Mouse (Mus musculus) kidney, postnatal 0 days (tissue): Measurements from ENCODE around the gene Slc8a3. TPM values are rescaled to one million over a fixed set of nuclear protein-coding genes. Genes with fewer than 3 reads are reported as not detected.
"Not testable (repeated sequence)": the region's sequence is repeated elsewhere in the genome, so short reads cannot be mapped to it uniquely, and the experiment has no call there.

Experiments
- ATAC-seq: fragments of 200-750 bp; cut with Nextera tagmentation; replicated peaks from 2 replicates; pipeline ENCODE4 v1.8.0; 2017; ENCODE audit warnings: low read depth, moderate number of reproducible peaks, moderate TSS enrichment, moderate library complexity; ENCODE audit not compliant: low FRiP score
- DNase-seq: peaks from one replicate; pipeline ENCODE4 v3.0.0-alpha.2; 2016; ENCODE audit warnings: low spot score
- H3K27ac ChIP-seq: fragments of 300-500 bp; sonication (generic); 2 replicates; pipeline ENCODE4 v1.5.1; 2014; ENCODE audit warnings: mild to moderate bottlenecking
- H3K27me3 ChIP-seq: fragments of 300-500 bp; sonication (generic); 2 replicates; pipeline ENCODE4 v1.6.1; 2014; ENCODE audit warnings: low read length, mixed read lengths; ENCODE audit not compliant: insufficient read depth
- H3K36me3 ChIP-seq: fragments of 300-500 bp; sonication (generic); 2 replicates; pipeline ENCODE4 v1.6.1; 2014; ENCODE audit warnings: low read length, mixed read lengths; ENCODE audit not compliant: insufficient read depth
- H3K4me1 ChIP-seq: fragments of 300-500 bp; sonication (generic); replicated peaks from 2 replicates; pipeline ENCODE4 v1.6.1; 2014; ENCODE audit warnings: antibody characterized with exemption, low read length, mixed read lengths; ENCODE audit not compliant: insufficient read depth
- H3K4me2 ChIP-seq: fragments of 300-500 bp; sonication (generic); 2 replicates; pipeline ENCODE4 v1.6.1; 2014; ENCODE audit warnings: mild to moderate bottlenecking, low read length, moderate library complexity, mixed read lengths
- H3K4me3 ChIP-seq: fragments of 300-500 bp; sonication (generic); replicated peaks from 2 replicates; pipeline ENCODE4 v1.5.1; 2014; ENCODE audit warnings: low read depth, low read length
- H3K9ac ChIP-seq: fragments of 300-500 bp; sonication (generic); 2 replicates; pipeline ENCODE4 v1.6.1; 2014; ENCODE audit warnings: low read depth, low read length
- H3K9me3 ChIP-seq: fragments of 300-500 bp; sonication (generic); replicated peaks from 2 replicates; pipeline ENCODE4 v1.6.1; 2016; ENCODE audit warnings: low read length, inconsistent platforms, mixed read lengths
- CTCF ChIP-seq: IDR thresholded peaks from 2 replicates; pipeline ENCODE4 v1.5.1; 2016; ENCODE audit warnings: antibody characterized with exemption, low read depth, mild to moderate bottlenecking, moderate library complexity
- WGBS: fragments of 180-500 bp; shearing (Covaris S2); extraction: QIAGEN DNeasy Blood & Tissue Kit; methylation state at CpG from one replicate; pipeline ENCODE4 v1.1.7; 2014; 5-methylcytosine and 5-hydroxymethylcytosine counted together
- polyA plus RNA-seq: library from polyadenylated mRNA; unstranded; fragments of >200 nt; fragmentation: Nextera tagmentation; extraction: Ambion mirVana; gene quantifications from 2 replicates; pipeline ENCODE4 v1.2.1, GENCODE M21; 2015

The Slc8a3 gene
- polyA plus RNA-seq, result 0.05 and 0.09 TPM in 2 replicates

DNA sequence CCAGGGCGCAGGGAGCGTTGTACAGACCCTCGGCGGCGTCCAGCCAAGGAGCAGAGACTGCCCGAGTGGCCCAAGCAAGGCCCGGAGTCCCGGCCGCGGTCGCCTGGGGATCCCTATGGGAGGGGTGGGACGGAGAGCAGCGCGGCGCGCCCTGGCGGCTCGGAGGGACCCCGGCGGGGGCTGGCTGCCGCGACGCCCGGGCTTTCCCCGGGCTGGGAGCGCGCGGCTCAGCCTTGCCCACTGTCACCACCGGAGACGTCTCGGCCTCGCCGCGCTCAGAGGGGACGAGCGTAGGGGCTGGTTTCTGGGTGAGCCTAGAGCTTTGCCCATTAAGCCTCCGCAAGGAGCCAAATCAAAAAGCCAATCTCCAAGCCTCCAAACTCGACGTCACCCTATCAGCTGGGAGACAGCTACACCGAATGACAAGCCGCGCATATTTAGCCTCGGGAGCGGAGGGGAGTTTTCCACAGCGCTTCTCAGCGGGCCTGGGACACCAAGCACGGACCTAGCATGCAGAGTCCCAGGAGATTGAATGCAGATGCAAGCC lies at the start of gene Slc8a3:
Gene Slc8a3 (minus strand): TSS at position 306 of the 547 bp plus-strand sequence.
- Histone ChIP-seq H3K9ac (peak within 1 kb of the TSS; percentile 52), H3K27ac (no peak within 1 kb of the TSS), H3K4me2 (peak within 1 kb of the TSS; percentile 100), H3K9me3 (no peaks in the 10 kb centered on the region), H3K4me1 (peaks cover 3% of the 10 kb centered on the region; the same call in 1 of the 2 replicates), H3K27me3 (peaks cover 16% of the 10 kb centered on the region; the same call in 1 of the 2 replicates), H3K36me3 (no peaks in the 10 kb centered on the region), H3K4me3 (peak within 1 kb of the TSS; percentile 50)
- TF ChIP-seq CTCF, result no peak
- under 1% methylated on average over 44 of the region's 47 CpGs for WGBS
- DNase-seq (peak; percentile 33), ATAC-seq (no peak; the same call in 1 of the 2 replicates)

DNA sequence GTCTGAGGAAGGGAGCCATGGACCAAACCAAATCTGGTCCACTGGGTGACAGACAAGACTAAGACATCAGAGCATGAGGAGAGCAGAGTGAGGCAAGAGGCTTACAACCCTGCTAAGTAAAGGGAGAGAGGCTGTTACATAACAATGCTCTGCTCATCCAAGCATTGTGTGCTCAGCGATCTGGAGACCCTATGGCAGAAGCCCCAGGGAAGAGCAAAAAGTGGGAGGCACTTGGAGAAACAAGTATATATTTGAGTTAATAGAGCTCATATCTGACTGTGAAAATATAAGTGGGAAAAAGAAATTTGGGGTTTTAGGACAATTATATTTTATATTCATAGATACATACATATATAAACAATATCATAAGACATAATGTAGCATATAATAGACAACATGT lies 46.4 kb upstream of the Slc8a3 start, which contains the start of gene Gm4787:
Gene Gm4787 (minus strand): TSS at position 101 of the 400 bp plus-strand sequence.
- not testable (repeated sequence) for H3K4me1 ChIP-seq, H3K27me3 ChIP-seq, ATAC-seq, H3K4me3 ChIP-seq, H3K9me3 ChIP-seq, H3K36me3 ChIP-seq, H3K27ac ChIP-seq, H3K4me2 ChIP-seq, DNase-seq, H3K9ac ChIP-seq
- 71% methylated on average over 1 of the region's 1 CpGs for WGBS

DNA sequence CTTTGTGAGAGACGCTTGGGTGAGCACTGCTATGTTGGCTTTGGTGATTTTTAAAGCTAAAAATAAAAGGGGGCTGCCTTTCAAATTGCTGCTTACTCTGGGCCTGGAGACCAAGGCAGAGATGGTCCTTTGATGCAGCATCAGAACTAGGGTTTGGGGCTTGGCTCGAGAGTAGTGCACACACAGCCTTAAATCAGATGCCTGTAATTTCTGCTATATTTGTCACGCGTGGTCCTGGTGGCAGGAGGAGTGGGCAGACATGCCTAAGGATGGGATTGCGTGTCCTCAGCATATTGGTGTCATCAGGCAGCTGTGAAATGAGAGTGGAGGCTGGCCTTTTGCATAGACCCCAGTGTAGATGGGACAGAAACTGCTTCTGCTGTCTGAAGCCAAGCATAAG lies 861 bp upstream of the Slc8a3 start:
- Histone ChIP-seq H3K27me3 (peaks cover 16% of the 10 kb centered on the region; the same call in 1 of the 2 replicates), H3K4me3 (no peak overlapping the region)
- DNase-seq, result no peak

DNA sequence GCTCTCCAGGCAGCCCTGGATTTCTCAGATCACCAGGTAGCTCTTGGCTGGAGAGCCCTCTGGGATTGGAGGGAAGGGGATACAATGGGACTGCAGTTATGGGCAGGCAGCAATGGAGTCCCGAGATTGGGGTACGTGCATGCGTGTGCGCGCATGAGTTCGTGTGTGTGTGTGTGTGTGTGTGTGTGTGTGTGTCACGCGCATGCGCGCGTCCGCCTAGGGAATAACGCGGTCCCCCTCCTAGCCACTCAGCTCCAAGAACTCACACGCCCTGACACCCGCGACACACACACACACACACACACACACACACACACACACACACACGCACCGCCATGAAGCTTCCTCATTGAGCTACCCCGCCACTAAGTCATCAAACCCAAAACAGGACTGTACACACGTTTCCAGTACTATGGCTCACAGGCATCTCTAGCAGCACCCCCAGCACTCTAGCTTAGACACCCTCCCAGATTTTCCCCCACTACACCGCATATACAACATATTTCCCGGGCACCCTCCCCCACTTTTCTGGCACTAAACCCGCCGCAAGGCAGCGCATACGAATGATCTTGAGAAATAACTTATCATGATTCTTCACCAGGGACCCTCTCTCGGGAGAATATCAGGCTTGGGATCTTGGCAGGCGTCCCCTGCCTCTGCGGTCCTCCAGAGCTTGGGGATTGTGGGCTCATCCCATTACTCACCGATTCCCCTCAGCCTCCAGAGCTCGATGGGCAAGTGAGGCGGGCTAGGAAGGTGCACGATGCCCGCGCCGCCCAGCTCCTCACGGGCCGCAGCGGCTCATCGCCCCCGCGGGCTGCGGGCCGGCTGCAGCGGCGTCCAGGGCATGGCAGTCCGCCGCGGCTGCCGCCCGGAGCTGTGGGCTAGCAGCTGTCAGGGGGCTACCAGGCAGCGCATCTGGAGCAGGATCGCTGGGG lies 774 bp downstream of the Slc8a3 start:
- no peaks in the 10 kb centered on the region for H3K36me3 ChIP-seq
- H3K4me1 ChIP-seq, result peaks cover 3% of the 10 kb centered on the region; the same call in 1 of the 2 replicates
- ATAC-seq (peak; percentile 33; the same call in 1 of the 2 replicates), DNase-seq (peak; percentile 9)
- WGBS, result under 1% methylated on average over 48 of the region's 54 CpGs
- H3K27ac ChIP-seq, result no peak overlapping the region
- H3K9me3 ChIP-seq, result no peaks in the 10 kb centered on the region
- H3K9ac ChIP-seq, result peak overlapping the region; percentile 52
- H3K4me2 ChIP-seq, result peak overlapping the region; percentile 100
- no peak for TF ChIP-seq CTCF
- H3K27me3 ChIP-seq, result peaks cover 16% of the 10 kb centered on the region; the same call in 1 of the 2 replicates
- H3K4me3 ChIP-seq, result peak overlapping the region; percentile 50

More for the DNA sequence above, 861 bp upstream of the Slc8a3 start:
- Histone ChIP-seq H3K9ac (no peak overlapping the region), H3K36me3 (no peaks in the 10 kb centered on the region), H3K4me2 (peak overlapping the region; percentile 100; the same call in 1 of the 2 replicates), H3K9me3 (no peaks in the 10 kb centered on the region), H3K27ac (no peak overlapping the region), H3K4me1 (peaks cover 3% of the 10 kb centered on the region; the same call in 1 of the 2 replicates)
- 70% methylated on average over 5 of the region's 5 CpGs for WGBS
- no peak for ATAC-seq
- TF ChIP-seq CTCF, result no peak

DNA sequence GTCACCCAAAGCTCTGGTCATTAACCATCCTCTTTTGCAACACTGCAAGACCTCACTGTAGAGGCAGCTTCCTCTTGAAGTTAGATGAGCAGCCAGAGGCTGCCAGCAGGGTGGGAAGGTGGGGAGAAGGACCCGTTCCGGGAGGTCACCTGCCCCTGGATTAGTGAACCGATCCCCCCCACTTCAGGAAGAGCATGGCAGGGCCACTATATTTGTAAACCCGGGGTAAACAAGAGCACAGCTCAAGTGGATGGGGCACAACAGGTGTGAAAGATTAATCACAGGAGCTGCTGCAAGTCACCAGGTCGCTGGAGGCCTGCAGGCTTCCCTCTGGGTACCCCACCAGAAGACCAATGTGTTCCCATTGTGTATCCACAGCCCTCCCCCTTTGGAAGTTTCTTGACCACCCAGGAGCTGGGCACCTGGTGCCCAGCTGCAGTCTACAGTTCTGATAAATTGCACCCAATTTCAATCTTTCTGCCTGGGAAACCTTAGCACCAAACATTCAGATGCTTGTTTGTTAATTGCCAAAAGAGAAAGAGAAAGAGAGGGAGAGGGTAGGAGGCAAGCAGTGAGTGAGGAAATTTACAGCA lies 1.8 kb downstream of the Slc8a3 start:
- H3K9me3 ChIP-seq, result no peaks in the 10 kb centered on the region
- 0 out of 2 replicates have a peak overlapping the region, but pooled peaks have one; percentile 100 for H3K4me2 ChIP-seq
- no peak overlapping the region for H3K27ac ChIP-seq
- H3K4me3 ChIP-seq, result no peak overlapping the region
- DNase-seq (no peak), ATAC-seq (no peak)
- peaks cover 16% of the 10 kb centered on the region; the same call in 1 of the 2 replicates for H3K27me3 ChIP-seq
- 51% methylated on average over 5 of the region's 5 CpGs for WGBS
- no peak overlapping the region for H3K9ac ChIP-seq
- H3K4me1 ChIP-seq, result peaks cover 3% of the 10 kb centered on the region; the same call in 1 of the 2 replicates
- H3K36me3 ChIP-seq, result no peaks in the 10 kb centered on the region
- no peak for TF ChIP-seq CTCF

DNA sequence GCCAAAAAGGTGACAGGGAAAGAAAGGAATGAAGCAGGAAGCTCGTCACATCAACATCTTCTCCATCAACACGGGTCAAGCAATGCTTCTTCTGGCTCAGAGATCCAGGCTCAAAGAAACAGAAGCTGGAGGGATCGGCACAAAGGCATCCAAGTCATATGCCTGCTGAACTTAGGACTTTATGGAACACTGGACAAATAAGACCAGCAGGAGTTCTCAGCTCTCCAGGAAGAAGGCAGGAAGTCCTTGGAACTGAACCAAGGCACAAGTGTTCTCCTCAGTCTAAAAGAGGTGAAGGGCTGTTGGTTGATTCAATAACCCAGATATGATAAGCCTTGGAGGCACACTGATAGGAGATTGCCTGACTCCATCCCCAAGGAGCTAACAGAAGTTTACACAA lies 8.0 kb downstream of the Slc8a3 start:
- no peak for DNase-seq

More for the DNA sequence above, 8.0 kb downstream of the Slc8a3 start:
- Histone ChIP-seq H3K9ac (no peak overlapping the region), H3K27me3 (no peaks in the 10 kb centered on the region), H3K4me2 (no peak overlapping the region), H3K9me3 (no peaks in the 10 kb centered on the region), H3K4me3 (no peak overlapping the region), H3K27ac (no peak overlapping the region), H3K36me3 (no peaks in the 10 kb centered on the region), H3K4me1 (no peaks in the 10 kb centered on the region)
- no peak for ATAC-seq
- WGBS, result 79% methylated on average over 3 of the region's 3 CpGs
- TF ChIP-seq CTCF, result no peak
